Mouse (Mus musculus): Measurements from ENCODE around the gene Kbtbd4. TPM values are rescaled to one million over a fixed set of nuclear protein-coding genes. Genes with fewer than 3 reads are reported as not detected.

The Kbtbd4 gene
- polyA plus RNA-seq (2014; fragmentation: Illumina TruSeq; extraction: RNeasy Lipid Tissue Mini Kit (QIAGEN cat#74804); ENCODE audit: low read depth, low replicate concordance), result 15.2 TPM

GRCm38 (mm10) chr2:90904076-90904855 is at the start of gene Kbtbd4, which contains the start of gene Ndufs3:
TSS of gene Kbtbd4 (plus strand) at chr2:90904740.
TSS of gene Ndufs3 (minus strand) at chr2:90904827.

DNA sequence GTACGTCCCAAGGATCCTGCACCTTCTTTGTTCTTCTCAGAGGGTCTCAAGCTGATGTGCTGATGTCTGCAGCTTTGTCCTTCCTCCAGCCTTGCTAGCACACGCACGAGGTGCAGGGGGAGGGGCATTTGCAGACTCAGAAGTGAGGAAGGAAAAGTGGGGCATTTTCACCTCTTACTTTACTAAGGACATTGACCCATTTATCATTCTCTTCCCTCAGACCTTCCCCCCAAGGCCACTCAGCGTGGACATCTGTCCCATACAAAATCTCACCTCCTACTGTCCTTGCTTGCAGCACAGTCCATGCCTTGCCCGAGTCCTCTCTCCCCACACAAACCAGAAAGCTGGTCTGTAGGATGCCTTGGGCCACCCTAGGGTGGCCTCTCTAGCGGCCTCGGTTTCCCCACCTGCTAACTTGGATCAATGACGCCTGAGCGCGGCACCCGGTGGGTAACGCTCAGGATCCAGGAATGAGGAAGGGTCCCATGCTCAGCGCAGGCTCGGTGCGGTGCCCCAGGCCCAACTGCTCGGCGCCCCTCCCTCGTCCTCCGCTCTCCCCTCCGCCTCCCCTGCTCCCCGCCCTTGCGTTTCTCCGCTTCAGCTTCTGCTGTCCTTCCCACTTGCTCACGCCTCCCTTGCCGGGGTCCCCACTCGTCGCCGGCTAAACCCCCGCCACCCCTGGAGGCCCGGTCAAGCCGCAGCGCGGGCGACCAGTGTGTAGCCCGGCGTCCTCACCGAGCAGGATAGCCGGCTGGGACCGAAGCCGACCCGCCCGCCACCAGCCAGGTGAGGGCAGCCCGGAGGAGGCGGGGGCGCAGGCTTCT is 19.1 kb upstream of the Kbtbd4 start, which contains the start of gene C1qtnf4:
Gene C1qtnf4 (plus strand): TSS at position 643 of the 824 bp plus-strand sequence.

DNA sequence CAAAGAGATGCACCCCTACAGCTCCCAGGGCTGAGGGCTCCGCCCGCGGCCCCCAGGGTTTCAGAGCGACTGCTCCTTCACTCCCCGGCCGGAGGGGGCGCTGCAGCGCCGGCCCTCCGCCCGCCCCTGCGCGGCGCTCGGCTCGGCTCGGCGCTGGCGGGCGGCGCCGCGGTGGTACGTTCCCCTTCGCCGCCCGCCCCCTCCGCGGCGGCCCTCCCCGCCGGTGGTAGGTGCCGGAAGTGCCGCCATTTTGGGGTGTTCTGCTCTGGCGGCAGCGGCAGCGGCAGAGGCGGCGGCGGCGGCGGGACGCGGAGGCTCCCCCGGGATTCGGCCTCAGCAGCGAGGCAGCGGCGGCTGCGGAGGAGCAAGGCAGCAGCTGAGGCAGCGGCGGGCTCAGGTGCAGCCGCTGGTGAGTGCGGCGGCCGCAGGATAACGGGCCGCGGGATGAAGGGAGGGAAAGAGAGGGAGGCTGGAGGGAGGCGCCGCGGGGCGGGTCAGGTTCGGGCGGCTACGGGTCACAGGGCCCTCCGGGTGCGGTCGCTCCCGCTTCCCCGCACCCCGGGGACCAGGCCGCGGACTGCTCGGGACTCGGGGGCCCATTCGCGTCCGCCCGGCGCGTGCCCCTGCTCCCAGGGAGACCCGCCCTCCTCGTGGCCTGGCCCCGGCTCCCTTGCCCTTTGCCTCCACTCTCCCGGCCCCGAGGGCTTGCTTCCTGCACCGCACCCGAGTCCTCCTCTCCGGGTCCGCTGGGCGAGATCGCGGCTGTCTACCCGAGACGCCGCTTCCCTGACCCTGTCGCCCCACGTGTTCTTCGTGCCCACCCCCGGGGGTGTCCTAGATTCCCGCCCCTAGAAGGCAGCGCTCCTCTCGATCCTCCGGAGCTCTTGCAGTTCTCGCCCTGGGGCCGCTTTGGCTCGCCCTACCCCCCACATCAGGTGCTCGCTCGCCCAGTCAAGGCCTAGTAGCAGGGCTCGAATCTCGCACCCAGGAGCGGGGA is 36.0 kb downstream of the Kbtbd4 start, which contains the start of gene Celf1:
Gene Celf1 (plus strand): TSS at position 150 of the 997 bp plus-strand sequence.

Other genes with a start within 250 kb of the Kbtbd4 start
- 9.6 TPM for gene Nup160, start 227.5 kb upstream of the Kbtbd4 start, polyA plus RNA-seq (2014; fragmentation: Illumina TruSeq; extraction: RNeasy Lipid Tissue Mini Kit (QIAGEN cat#74804); ENCODE audit: low read depth, low replicate concordance)
- gene Fnbp4, start 159.4 kb upstream of the Kbtbd4 start, polyA plus RNA-seq (2014; fragmentation: Illumina TruSeq; extraction: RNeasy Lipid Tissue Mini Kit (QIAGEN cat#74804); ENCODE audit: low read depth, low replicate concordance), result 58.7 TPM
- gene Agbl2, start 122.0 kb upstream of the Kbtbd4 start, polyA plus RNA-seq (2014; fragmentation: Illumina TruSeq; extraction: RNeasy Lipid Tissue Mini Kit (QIAGEN cat#74804); ENCODE audit: low read depth, low replicate concordance), result 2.7 TPM
- 140 TPM for gene Mtch2, start 57.6 kb upstream of the Kbtbd4 start, polyA plus RNA-seq (2014; fragmentation: Illumina TruSeq; extraction: RNeasy Lipid Tissue Mini Kit (QIAGEN cat#74804); ENCODE audit: low read depth, low replicate concordance)
- gene C1qtnf4, start 18.9 kb upstream of the Kbtbd4 start, polyA plus RNA-seq (2014; fragmentation: Illumina TruSeq; extraction: RNeasy Lipid Tissue Mini Kit (QIAGEN cat#74804); ENCODE audit: low read depth, low replicate concordance), result 8.5 TPM
- gene Ndufs3, start 87 bp downstream of the Kbtbd4 start, polyA plus RNA-seq (2014; fragmentation: Illumina TruSeq; extraction: RNeasy Lipid Tissue Mini Kit (QIAGEN cat#74804); ENCODE audit: low read depth, low replicate concordance), result 156 TPM
- 47.5 TPM for gene Celf1, start 35.6 kb downstream of the Kbtbd4 start, polyA plus RNA-seq (2014; fragmentation: Illumina TruSeq; extraction: RNeasy Lipid Tissue Mini Kit (QIAGEN cat#74804); ENCODE audit: low read depth, low replicate concordance)
- not detected for gene Rapsn, start 130.9 kb downstream of the Kbtbd4 start, polyA plus RNA-seq (2014; fragmentation: Illumina TruSeq; extraction: RNeasy Lipid Tissue Mini Kit (QIAGEN cat#74804); ENCODE audit: low read depth, low replicate concordance)
- gene Psmc3, start 149.3 kb downstream of the Kbtbd4 start, polyA plus RNA-seq (2014; fragmentation: Illumina TruSeq; extraction: RNeasy Lipid Tissue Mini Kit (QIAGEN cat#74804); ENCODE audit: low read depth, low replicate concordance), result 158 TPM
- 41.0 TPM for gene Slc39a13, start 165.7 kb downstream of the Kbtbd4 start, polyA plus RNA-seq (2014; fragmentation: Illumina TruSeq; extraction: RNeasy Lipid Tissue Mini Kit (QIAGEN cat#74804); ENCODE audit: low read depth, low replicate concordance)
- gene Spi1, start 177.7 kb downstream of the Kbtbd4 start, polyA plus RNA-seq (2014; fragmentation: Illumina TruSeq; extraction: RNeasy Lipid Tissue Mini Kit (QIAGEN cat#74804); ENCODE audit: low read depth, low replicate concordance), result 15.1 TPM
- gene Mybpc3, start 213.4 kb downstream of the Kbtbd4 start, polyA plus RNA-seq (2014; fragmentation: Illumina TruSeq; extraction: RNeasy Lipid Tissue Mini Kit (QIAGEN cat#74804); ENCODE audit: low read depth, low replicate concordance), result 0.09 TPM

Measured in adipose tissue, adult 10 weeks (tissue).